Mouse (Mus musculus) small intestine, adult 2 months (tissue): ENCODE results near the gene Hoxc13.

Experiments
- CTCF ChIP-seq: fragments of 200-500 bp; IDR thresholded peaks from 2 replicates; pipeline ENCODE4 v1.5.1; 2012; ENCODE audit warnings: low read depth, mild to moderate bottlenecking, control low read depth, inconsistent platforms, low read length, moderate library complexity, mixed read lengths; ENCODE audit not compliant: insufficient replicate concordance, insufficient read length; ENCODE audit errors: extremely low read depth
- POLR2A ChIP-seq: fragments of 200-500 bp; IDR thresholded peaks from 2 replicates; pipeline ENCODE4 v1.6.1; 2012; ENCODE audit warnings: low read depth, mild to moderate bottlenecking, control low read depth, inconsistent platforms, low read length, moderate library complexity

GRCm38 (mm10) chr15:102965003-102965891 lies 44.3 kb downstream of the Hoxc13 start:
- TF ChIP-seq POLR2A: no peak
- TF ChIP-seq CTCF: no peak
